Mouse (Mus musculus): ENCODE data around the gene Cldn34b2.

- TF ChIP-seq POLR2A (IDR thresholded peaks at IDR 0.05; ENCODE audit: low read depth, low read length) (no peak), CTCF (IDR thresholded peaks at IDR 0.05; ENCODE audit: extremely low read depth, insufficient read length, insufficient replicate concordance, low read depth, low read length) (no peak)
Observed at GRCm38 (mm10) chrX:155163553-155163952, 35.3 kb upstream of the Cldn34b2 start.

Data from small intestine, adult 2 months (tissue).